Mouse (Mus musculus) small intestine, adult 2 months (tissue): ENCODE measurements around the gene Hist1h2bb. TPM values are rescaled to one million over a fixed set of nuclear protein-coding genes. Genes with fewer than 3 reads are reported as not detected.
"Not testable (repeated sequence)": the region's sequence is repeated elsewhere in the genome, so short reads cannot be mapped to it uniquely, and the experiment has no call there.

ENCODE experiments used
- H3K27ac ChIP-seq: fragments of 200-500 bp; 2 replicates; pipeline ENCODE4 v1.5.1; 2012; ENCODE audit warnings: low read depth, low read length, control low read depth, inconsistent platforms; ENCODE audit not compliant: insufficient read depth
- H3K27me3 ChIP-seq: fragments of 200-500 bp; 2 replicates; pipeline ENCODE4 v1.6.1; 2012; ENCODE audit warnings: mild to moderate bottlenecking, moderate library complexity, low read length, inconsistent platforms; ENCODE audit not compliant: control insufficient read depth, insufficient read depth
- H3K36me3 ChIP-seq: fragments of 200-500 bp; 2 replicates; pipeline ENCODE4 v1.6.1; 2012; ENCODE audit warnings: mild to moderate bottlenecking, low read length, control low read depth, inconsistent platforms; ENCODE audit not compliant: control insufficient read depth, insufficient read depth
- H3K4me1 ChIP-seq: fragments of 200-500 bp; 2 replicates; pipeline ENCODE4 v1.6.1; 2012; ENCODE audit warnings: low read length, inconsistent platforms, mixed read lengths; ENCODE audit not compliant: control insufficient read depth, insufficient read depth, insufficient read length
- H3K4me3 ChIP-seq: fragments of 200-500 bp; 2 replicates; pipeline ENCODE4 v1.5.1; 2012; ENCODE audit warnings: low read depth, mild to moderate bottlenecking, control low read depth, inconsistent platforms, low read length, moderate library complexity
- CTCF ChIP-seq: fragments of 200-500 bp; IDR thresholded peaks from 2 replicates; pipeline ENCODE4 v1.5.1; 2012; ENCODE audit warnings: low read depth, mild to moderate bottlenecking, control low read depth, inconsistent platforms, low read length, moderate library complexity, mixed read lengths; ENCODE audit not compliant: insufficient replicate concordance, insufficient read length; ENCODE audit errors: extremely low read depth
- POLR2A ChIP-seq: fragments of 200-500 bp; IDR thresholded peaks from 2 replicates; pipeline ENCODE4 v1.6.1; 2012; ENCODE audit warnings: low read depth, mild to moderate bottlenecking, control low read depth, inconsistent platforms, low read length, moderate library complexity
- WGBS: fragments of 180-500 bp; shearing (Covaris S2); methylation state at CpG from one replicate; pipeline ENCODE4 v1.1.7; 2018; 5-methylcytosine and 5-hydroxymethylcytosine counted together
- polyA plus RNA-seq: library from polyadenylated mRNA; depleted of rRNA; stranded (reverse); fragments of >200 nt; gene quantifications from 2 replicates; pipeline ENCODE4 v1.2.3, GENCODE M21; 2012

Gene Hist1h2bb
- polyA plus RNA-seq, 1 experiment: 17.8 TPM

- no peaks in the 10 kb centered on the region for H3K4me1 ChIP-seq
- H3K27me3 ChIP-seq: no peaks in the 10 kb centered on the region
- H3K4me3 ChIP-seq: no peak overlapping the region
- WGBS: 71% methylated on average over 5 of the region's 5 CpGs
- H3K36me3 ChIP-seq: no peaks in the 10 kb centered on the region
- TF ChIP-seq CTCF (no peak), POLR2A (no peak)
- no peak overlapping the region for H3K27ac ChIP-seq
These were observed 30.1 kb upstream of the Hist1h2bb start for GRCm38 (mm10) chr13:23716261-23717042.

- TF ChIP-seq POLR2A (no peak), CTCF (no peak)
- Histone ChIP-seq H3K36me3 (no peaks in the 10 kb centered on the region), H3K27ac (peak overlapping the region; percentile 53), H3K4me1 (no peaks in the 10 kb centered on the region), H3K4me3 (no peak overlapping the region), H3K27me3 (no peaks in the 10 kb centered on the region)
- WGBS: 75% methylated on average over 11 of the region's 11 CpGs
These were observed 29.4 kb upstream of the Hist1h2bb start for GRCm38 (mm10) chr13:23717176-23717575.

- peak overlapping the region; percentile 53 for H3K27ac ChIP-seq
- not testable (repeated sequence) for H3K36me3 ChIP-seq, H3K4me3 ChIP-seq, H3K27me3 ChIP-seq, H3K4me1 ChIP-seq
- WGBS: 31% methylated on average over 2 of the region's 2 CpGs
These were observed 28.8 kb upstream of the Hist1h2bb start for GRCm38 (mm10) chr13:23717593-23718245.

GRCm38 (mm10) chr13:23724239-23724638, 22.3 kb upstream of the Hist1h2bb start:
- Histone ChIP-seq H3K27ac (no peak overlapping the region), H3K4me1 (peaks cover 7% of the 10 kb centered on the region; the same call in 1 of the 2 replicates), H3K36me3 (no peaks in the 10 kb centered on the region), H3K4me3 (no peak overlapping the region), H3K27me3 (no peaks in the 10 kb centered on the region)
- WGBS: 85% methylated on average over 4 of the region's 4 CpGs
- no peak for TF ChIP-seq POLR2A
- TF ChIP-seq CTCF: no peak

- no peak overlapping the region for H3K4me3 ChIP-seq
- H3K4me1 ChIP-seq: peaks cover 9% of the 10 kb centered on the region; the same call in 1 of the 2 replicates
- no peaks in the 10 kb centered on the region for H3K27me3 ChIP-seq
- no peaks in the 10 kb centered on the region for H3K36me3 ChIP-seq
- no peak for TF ChIP-seq CTCF
- TF ChIP-seq POLR2A: no peak
- no peak overlapping the region for H3K27ac ChIP-seq
- 55% methylated on average over 1 of the region's 1 CpGs for WGBS
These were observed 21.3 kb upstream of the Hist1h2bb start for GRCm38 (mm10) chr13:23725213-23725612.

- Histone ChIP-seq H3K27ac (peak overlapping the region; percentile 0; the same call in 1 of the 2 replicates), H3K27me3 (no peaks in the 10 kb centered on the region), H3K36me3 (no peaks in the 10 kb centered on the region), H3K4me1 (peaks cover 10% of the 10 kb centered on the region; the same call in 1 of the 2 replicates), H3K4me3 (no peak overlapping the region)
- 87% methylated on average over 18 of the region's 18 CpGs for WGBS
- TF ChIP-seq POLR2A: no peak
- no peak for TF ChIP-seq CTCF
These were observed 17.9 kb upstream of the Hist1h2bb start for GRCm38 (mm10) chr13:23728472-23729191.

GRCm38 (mm10) chr13:23729192-23729525, 17.4 kb upstream of the Hist1h2bb start:
- Histone ChIP-seq H3K36me3 (no peaks in the 10 kb centered on the region), H3K27me3 (no peaks in the 10 kb centered on the region), H3K27ac (no peak overlapping the region), H3K4me1 (peaks cover 5% of the 10 kb centered on the region; the same call in 1 of the 2 replicates), H3K4me3 (no peak overlapping the region)
- no peak for TF ChIP-seq POLR2A
- no peak for TF ChIP-seq CTCF
- 80% methylated on average over 9 of the region's 9 CpGs for WGBS
